Mouse (Mus musculus) left cerebral cortex, adult 9 months (tissue): Measurements from ENCODE around the gene Cyb5d1.

Experiments used
- DNase-seq, 2 experiments: peaks; one replicate each; pipeline ENCODE4 v3.0.0; 2022; ENCODE audit warnings: low spot score in 2 of 2

The Cyb5d1 gene

DNA sequence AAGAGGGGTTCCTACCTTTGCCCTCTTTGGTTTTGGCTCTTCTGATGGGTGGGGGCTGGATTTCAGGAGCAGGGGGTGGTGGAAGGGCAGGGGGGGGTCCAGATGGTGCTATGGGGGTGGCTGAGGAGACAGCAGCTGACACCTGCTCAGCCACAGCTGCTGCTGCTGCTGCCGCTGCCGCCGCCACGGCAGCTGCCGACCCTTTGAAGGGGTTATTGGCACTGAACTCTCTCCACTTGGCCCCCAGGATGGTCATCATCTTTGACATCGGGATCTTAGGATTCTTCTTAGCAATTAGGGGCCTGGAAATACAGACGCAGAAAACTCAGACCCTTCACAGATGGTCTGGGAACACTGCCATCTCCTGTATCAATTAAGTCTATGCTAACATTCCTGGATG lies 33.4 kb downstream of the Cyb5d1 start:
- no peak for DNase-seq

DNA sequence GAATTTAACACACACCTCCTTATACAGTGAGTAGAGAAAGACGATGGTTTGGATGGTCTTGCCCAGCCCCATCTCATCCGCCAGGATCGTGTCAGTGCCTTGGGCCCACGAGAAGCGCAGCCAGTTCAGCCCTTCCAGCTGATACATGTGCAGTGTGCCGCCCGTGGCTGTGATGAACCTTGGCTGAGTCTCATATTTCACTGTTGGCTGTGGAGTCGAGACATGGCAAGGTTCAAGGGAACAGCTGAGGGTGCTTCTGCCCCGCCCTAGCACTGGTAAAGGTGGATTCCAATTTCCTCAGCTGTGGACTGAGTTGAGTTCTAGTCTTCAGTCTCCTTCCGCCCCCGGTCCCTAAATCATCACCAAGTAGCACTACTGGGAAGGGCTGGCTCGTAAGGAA lies 37.7 kb downstream of the Cyb5d1 start:
- no peak for DNase-seq

DNA sequence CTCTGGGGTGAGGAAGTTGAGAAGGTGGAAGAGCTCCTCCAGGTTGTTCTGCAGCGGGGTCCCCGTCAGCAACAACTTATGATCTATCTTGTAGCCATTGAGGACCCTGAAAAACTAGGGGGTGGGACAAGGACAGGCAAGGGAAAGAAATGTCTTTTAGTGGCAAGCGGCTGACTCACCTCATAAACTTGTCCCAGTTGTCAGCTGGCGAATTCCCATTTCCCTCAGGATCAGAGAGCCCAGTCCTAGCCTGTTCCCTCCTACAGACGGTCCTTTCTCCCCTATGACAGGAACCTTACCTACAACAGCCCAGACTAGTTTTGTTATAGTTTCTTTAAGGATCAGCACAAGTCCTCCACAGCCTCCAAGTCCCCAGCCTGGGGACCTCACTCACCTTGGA lies 38.9 kb downstream of the Cyb5d1 start:
- DNase-seq = no peak

DNA sequence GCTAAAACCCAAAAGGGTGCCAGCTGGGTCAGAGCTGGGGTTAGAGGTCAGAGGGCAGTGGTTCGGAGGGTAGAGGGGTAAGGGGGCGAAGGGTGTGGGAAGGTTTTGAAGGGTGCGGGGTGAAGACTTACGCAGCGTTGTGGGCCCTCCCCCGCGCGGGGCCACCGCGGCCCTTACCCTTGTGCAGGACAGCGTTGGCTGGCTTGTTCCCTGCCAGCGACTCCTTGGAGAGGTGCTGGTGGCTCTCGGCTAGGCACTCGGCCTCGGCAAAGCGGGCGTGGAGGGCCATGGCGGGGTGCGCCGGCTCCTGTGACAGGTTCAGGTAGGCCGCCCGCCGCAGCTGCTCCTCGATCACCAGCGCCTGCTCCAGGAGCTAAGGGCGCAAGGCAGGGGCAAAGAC lies 49.0 kb downstream of the Cyb5d1 start:
- no peak for DNase-seq
